Mouse (Mus musculus): ENCODE results near the gene Zbtb9.

Zbtb9 gene

GRCm38 (mm10) chr17:26947231-26948100 is 25.5 kb upstream of the Zbtb9 start:
- DNase-seq (ENCODE audit: extremely low read depth, insufficient read length, low spot score), result no peak

GRCm38 (mm10) chr17:26948316-26949050 is 24.5 kb upstream of the Zbtb9 start:
- peak; percentile 59 for DNase-seq (ENCODE audit: extremely low read depth, insufficient read length, low spot score)

GRCm38 (mm10) chr17:26949051-26949577 is 23.9 kb upstream of the Zbtb9 start:
- peak; percentile 47 for DNase-seq (ENCODE audit: extremely low read depth, insufficient read length, low spot score)

GRCm38 (mm10) chr17:26949866-26950265 is 23.1 kb upstream of the Zbtb9 start:
- DNase-seq (ENCODE audit: extremely low read depth, insufficient read length, low spot score), result no peak

- DNase-seq (ENCODE audit: extremely low read depth, insufficient read length, low spot score), result no peak
Observed at GRCm38 (mm10) chr17:26950560-26951288, 22.2 kb upstream of the Zbtb9 start.

GRCm38 (mm10) chr17:26951406-26951805 is 21.6 kb upstream of the Zbtb9 start:
- no peak for DNase-seq (ENCODE audit: extremely low read depth, insufficient read length, low spot score)

- no peak for DNase-seq (ENCODE audit: extremely low read depth, insufficient read length, low spot score)
Observed at GRCm38 (mm10) chr17:26951952-26952877, 20.8 kb upstream of the Zbtb9 start.

GRCm38 (mm10) chr17:26953201-26953600 is 19.8 kb upstream of the Zbtb9 start:
- no peak for DNase-seq (ENCODE audit: extremely low read depth, insufficient read length, low spot score)

- no peak for DNase-seq (ENCODE audit: extremely low read depth, insufficient read length, low spot score)
Observed at GRCm38 (mm10) chr17:26953726-26954125, 19.2 kb upstream of the Zbtb9 start.

GRCm38 (mm10) chr17:26956309-26956708 is 16.7 kb upstream of the Zbtb9 start:
- DNase-seq (ENCODE audit: extremely low read depth, insufficient read length, low spot score), result peak; percentile 64

- DNase-seq (ENCODE audit: extremely low read depth, insufficient read length, low spot score), result no peak
Observed at GRCm38 (mm10) chr17:26956895-26957294, 16.1 kb upstream of the Zbtb9 start.

- DNase-seq (ENCODE audit: extremely low read depth, insufficient read length, low spot score), result no peak
Observed at GRCm38 (mm10) chr17:26957872-26958271, 15.1 kb upstream of the Zbtb9 start.

GRCm38 (mm10) chr17:26958880-26959279 is 14.1 kb upstream of the Zbtb9 start:
- no peak for DNase-seq (ENCODE audit: extremely low read depth, insufficient read length, low spot score)

GRCm38 (mm10) chr17:26959815-26960214 is 13.2 kb upstream of the Zbtb9 start:
- DNase-seq (ENCODE audit: extremely low read depth, insufficient read length, low spot score), result no peak

- no peak for DNase-seq (ENCODE audit: extremely low read depth, insufficient read length, low spot score)
Observed at GRCm38 (mm10) chr17:26961572-26962240, 11.3 kb upstream of the Zbtb9 start.

GRCm38 (mm10) chr17:26966993-26967392 is 6.0 kb upstream of the Zbtb9 start:
- no peak for DNase-seq (ENCODE audit: extremely low read depth, insufficient read length, low spot score)

GRCm38 (mm10) chr17:26967477-26967876 is 5.5 kb upstream of the Zbtb9 start:
- no peak for DNase-seq (ENCODE audit: extremely low read depth, insufficient read length, low spot score)

- DNase-seq (ENCODE audit: extremely low read depth, insufficient read length, low spot score), result no peak
Observed at GRCm38 (mm10) chr17:26968200-26968611, 4.8 kb upstream of the Zbtb9 start.

- DNase-seq (ENCODE audit: extremely low read depth, insufficient read length, low spot score), result no peak
Observed at GRCm38 (mm10) chr17:26969257-26969656, 3.7 kb upstream of the Zbtb9 start.
